Mouse (Mus musculus) left cerebral cortex, adult 9 months (tissue): ENCODE data around the gene Cyth1.
A peak's percentile ranks its signal among the peaks of the same experiment; 100 is the strongest.

Experiments
- DNase-seq, 2 experiments: peaks; one replicate each; pipeline ENCODE4 v3.0.0; 2022; ENCODE audit warnings: low spot score in 2 of 2

Gene Cyth1

DNA sequence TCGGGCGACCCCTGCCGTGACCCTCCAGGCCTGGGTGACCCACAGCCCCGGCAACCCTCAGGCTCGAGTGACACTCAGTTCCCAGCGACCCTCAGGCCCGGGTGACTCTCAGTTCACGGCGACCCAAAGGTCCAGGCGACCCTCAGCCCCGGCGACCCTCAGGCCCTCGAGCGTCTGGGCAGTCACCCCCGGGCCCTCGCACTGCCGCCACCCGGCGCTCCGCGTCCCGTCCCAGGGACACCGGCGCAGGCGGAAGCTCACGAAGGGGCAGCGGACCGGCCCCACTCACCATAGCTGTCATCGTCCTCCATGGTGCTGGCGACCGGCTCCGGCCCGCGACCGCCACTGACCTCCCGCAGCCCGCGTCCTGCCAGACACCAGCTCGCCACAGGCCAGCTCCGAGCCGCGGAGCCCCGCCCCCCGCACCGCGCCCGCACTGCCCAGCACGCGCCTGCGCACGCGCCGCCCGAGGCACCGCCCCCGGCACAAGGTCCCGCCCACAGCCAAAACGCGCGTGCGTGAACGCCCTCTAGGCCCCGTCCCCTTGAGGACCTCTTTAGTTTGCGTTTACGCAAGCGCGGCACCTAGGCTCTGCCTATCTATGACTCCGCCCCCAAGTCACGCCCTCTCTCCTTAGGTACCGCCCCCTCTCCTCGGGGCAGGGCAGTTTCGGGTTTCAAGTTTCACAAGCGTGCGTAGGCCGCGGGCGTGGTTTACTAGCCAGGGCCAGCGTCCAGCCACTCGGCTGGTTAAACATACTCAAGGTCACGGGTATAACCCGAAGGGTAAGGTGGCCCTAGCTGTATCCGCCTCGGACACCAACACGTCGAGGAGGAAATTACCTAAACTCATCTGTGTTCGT lies at the start of gene Cyth1:
Cyth1 (minus strand) TSS at position 443 of the 862 bp plus-strand sequence.
- peak; percentile 96 to 99 for DNase-seq

DNA sequence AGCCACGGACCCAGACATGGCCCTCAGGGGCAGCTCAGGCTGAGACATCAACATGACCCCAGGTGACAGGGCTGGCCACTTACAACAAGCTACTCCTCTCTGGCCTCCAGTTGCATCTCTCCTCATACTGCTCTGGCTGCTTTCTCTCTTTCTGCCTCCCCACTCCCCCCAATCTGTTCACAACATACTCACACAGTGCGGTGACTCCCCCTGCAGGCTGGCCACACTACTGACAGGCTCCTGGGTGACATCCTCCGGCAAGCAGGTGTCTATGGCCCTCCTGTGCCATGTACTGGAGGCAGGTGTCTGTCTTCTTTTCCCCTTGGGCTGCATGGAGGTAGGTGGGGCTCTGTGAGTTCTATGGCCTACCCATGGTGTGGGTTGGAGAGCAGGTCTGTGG lies 49.6 kb upstream of the Cyth1 start:
- DNase-seq, result no peak

DNA sequence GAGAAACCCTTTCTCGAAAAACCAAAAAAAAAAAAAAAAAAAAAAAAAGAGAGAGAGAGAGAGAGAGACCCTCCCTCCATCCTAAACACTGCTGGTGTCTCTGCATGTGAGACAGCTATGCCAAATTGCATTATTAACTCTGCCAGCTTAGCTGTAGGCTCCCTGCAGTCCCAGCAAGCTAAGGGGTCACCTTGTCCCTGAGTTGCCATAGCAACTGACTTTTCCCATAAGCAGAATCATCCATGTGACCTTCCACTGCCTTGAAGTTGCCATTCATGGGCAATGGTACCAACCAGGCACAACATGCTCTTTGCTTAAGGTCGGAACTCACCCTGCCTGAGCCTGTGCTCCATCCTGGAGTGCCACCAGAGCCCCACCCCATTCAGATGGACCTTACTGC lies 46.6 kb upstream of the Cyth1 start:
- no peak for DNase-seq

GRCm38 (mm10) chr11:118292671-118293070 lies 44.3 kb upstream of the Cyth1 start:
- no peak for DNase-seq

DNA sequence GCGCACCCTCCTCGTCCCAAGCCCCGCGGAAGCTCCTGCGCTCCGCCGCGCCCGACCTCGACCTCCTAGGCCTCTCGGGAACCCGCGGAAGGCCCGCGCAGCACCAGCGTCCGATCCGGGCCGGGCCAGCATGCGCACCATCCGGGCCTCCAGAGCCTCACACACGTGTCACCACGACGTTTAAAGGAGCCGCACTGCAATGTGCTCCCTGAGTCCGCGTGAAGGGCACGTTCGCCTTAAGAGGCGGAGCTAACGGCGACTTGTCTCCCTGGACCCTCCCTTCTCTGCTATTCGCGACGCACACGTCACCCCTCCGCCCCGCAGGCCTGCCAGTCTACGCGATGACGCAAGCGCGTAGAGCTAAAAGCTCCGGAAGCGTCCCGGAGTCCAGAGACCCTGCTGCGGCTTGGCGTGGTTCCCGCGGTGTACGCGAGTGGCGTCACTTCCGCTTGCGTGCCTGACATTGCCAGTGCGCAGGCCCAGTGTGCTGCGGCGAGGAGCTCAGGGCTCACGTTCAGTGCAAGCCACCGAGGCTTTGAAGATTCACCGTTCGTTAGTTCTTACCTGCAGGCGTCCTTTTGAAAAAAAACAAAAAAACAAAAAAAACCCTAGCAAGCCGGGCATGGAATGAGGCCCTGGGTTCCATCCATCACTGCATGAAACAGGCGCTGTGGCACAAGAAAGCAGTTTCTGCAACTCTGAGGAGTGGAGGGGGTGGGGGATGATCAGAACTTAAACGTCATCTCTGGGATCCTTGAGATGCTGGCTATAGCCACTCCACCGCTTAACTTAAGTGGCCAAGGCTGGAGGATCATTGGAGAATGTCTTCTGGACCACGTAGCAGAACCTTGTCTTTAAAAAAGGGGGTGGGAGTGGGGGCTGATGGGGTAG lies 41.9 kb upstream of the Cyth1 start, which contains the start of gene Usp36:
Usp36 (minus strand) TSS at position 246 of the 891 bp plus-strand sequence.
- DNase-seq, result peak; percentile 100

GRCm38 (mm10) chr11:118289562-118289961 lies 41.2 kb upstream of the Cyth1 start:
- no peak for DNase-seq

DNA sequence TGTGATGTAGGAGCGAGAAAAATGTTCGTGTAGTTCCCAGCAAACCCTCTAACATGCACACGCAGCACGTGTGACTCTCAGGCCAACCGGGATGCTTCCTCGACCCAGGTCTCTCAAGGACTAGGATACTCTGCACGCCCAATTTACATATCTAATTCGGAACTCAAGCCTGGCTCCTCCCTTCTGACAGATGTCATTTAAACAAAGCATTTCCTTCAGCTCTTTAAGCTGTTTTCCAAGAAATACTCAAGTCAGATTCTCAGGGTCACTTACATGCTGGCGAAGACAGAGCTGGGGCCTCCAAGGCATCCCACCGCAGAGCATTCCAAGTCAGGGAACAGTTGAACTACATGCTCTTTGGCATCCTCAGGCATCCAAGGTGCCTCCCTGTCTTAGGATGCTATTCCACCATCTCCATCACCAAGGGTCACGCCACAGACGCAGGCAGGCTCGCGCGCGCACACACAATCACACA lies 40.7 kb upstream of the Cyth1 start:
- no peak for DNase-seq

DNA sequence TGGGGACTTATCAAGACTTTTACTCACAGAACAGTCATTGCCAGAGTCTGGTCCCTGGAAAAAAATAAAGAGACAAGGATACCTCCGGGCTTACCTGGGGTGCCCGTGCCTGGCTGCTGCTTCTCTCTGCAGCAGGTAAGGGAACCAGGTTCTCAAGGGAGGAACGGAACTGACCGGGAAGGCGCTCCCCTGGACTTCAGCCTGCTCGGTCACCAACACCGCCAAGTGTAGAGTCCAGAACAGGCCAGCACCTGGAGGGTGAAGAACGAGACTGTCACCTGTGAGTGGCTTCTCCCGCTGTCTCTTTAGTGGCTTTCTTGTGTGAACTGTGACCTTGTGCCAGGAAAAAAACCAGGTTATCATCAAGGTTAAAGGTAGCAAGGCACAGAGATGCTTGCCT lies 39.2 kb upstream of the Cyth1 start:
- DNase-seq, result no peak

DNA sequence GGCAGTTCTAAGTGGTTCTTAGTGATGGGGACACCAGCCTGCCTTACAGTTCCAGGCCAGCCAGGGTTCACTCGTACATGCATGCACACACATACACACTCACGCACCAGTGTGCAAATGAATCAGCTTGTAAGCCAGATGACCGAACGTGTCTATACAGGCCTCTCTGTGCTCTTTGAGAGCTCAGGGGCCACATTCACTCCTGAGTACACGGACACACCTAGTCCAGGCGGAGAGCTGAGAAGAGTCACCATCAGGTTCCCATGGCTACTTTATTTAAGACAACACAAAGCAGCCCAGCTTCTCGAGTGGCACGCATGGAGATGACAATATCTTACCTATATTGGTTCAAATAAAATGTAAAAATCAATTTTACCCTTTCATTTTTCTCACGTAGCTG lies 38.0 kb upstream of the Cyth1 start:
- DNase-seq, result no peak

- no peak for DNase-seq
Observed at GRCm38 (mm10) chr11:118285791-118286190, 37.4 kb upstream of the Cyth1 start.

- DNase-seq, result no peak
Observed at GRCm38 (mm10) chr11:118280218-118280617, 31.8 kb upstream of the Cyth1 start.

DNA sequence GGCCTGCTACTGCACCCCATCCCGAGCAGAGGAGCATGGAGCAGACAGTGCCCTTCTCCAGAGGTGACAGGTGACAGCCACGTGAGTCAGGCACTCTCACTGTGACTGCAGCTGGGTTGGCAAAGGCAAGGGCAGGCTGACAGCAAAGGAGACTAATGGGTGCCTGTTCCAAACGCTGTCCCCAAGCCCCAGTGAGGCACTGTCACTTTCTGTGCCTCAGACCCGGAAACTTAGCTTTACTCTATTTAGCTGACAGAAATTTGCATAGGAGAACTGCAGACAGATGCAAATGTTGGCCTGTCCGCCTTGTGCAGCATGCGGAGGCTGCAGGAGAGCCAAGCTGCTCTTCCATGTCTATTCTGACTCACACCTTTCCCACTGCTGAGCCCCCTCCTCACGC lies 27.9 kb upstream of the Cyth1 start:
- DNase-seq, result no peak

GRCm38 (mm10) chr11:118275092-118275491 lies 26.7 kb upstream of the Cyth1 start:
- DNase-seq, result no peak

- DNase-seq, result no peak
Observed at GRCm38 (mm10) chr11:118269827-118270226, 21.4 kb upstream of the Cyth1 start.

DNA sequence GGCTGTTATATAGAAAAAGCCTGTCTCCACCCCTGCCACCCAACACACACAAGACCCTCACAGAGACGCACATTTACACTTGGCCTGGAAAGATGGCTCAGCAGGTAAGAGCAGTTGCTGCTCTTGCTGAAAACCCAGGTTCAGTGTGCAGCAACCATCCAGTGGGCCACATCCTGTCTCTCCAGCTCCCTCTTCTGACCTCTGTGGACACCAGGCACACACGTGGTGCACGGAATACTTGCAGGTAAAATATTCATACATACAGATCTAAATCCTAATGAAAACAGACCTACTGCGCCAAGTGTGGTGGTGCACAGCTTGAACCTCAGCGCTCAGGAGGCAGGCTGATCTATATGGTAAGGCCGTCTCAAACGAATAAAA lies 18.3 kb upstream of the Cyth1 start:
- no peak for DNase-seq

GRCm38 (mm10) chr11:118266044-118266665 lies 17.8 kb upstream of the Cyth1 start:
- no peak for DNase-seq

- no peak for DNase-seq
Observed at GRCm38 (mm10) chr11:118265621-118266020, 17.2 kb upstream of the Cyth1 start.

DNA sequence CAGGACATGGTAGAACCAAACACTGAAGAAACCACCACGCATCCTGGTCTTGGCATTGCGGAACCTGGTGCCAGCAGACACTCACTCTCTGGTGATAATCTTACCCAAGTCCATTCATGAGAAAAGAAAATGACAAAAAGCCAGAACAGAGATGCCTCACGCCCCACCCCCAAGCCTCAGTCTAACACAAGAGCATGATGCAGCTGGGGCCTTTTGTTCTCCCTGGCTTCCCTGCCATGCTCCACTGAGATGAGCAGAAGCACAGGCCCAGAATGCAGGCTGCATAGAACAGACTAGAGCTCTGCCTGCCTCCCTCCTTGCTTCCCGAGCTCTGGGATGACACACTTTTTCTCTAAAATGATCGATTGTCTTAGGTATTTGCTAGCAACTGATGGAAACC lies 14.8 kb upstream of the Cyth1 start:
- peak in 1 of 2 experiments; percentile 37 for DNase-seq

- DNase-seq, result no peak
Observed at GRCm38 (mm10) chr11:118260081-118260480, 11.7 kb upstream of the Cyth1 start.

GRCm38 (mm10) chr11:118259580-118259979 lies 11.2 kb upstream of the Cyth1 start:
- DNase-seq, result no peak

GRCm38 (mm10) chr11:118256371-118256770 lies 8.0 kb upstream of the Cyth1 start:
- no peak for DNase-seq
